Mouse (Mus musculus): Measurements from ENCODE around the gene Unk.

Gene Unk

GRCm38 (mm10) chr11:116063562-116063961, 33.4 kb downstream of the Unk start:
- no peak for DNase-seq (ENCODE audit: low read depth)

- DNase-seq (ENCODE audit: low read depth), result no peak
These were observed 34.2 kb downstream of the Unk start for GRCm38 (mm10) chr11:116064187-116064867.

GRCm38 (mm10) chr11:116065345-116065744, 35.2 kb downstream of the Unk start:
- DNase-seq (ENCODE audit: low read depth), result no peak

GRCm38 (mm10) chr11:116071510-116071909, 41.4 kb downstream of the Unk start:
- DNase-seq (ENCODE audit: low read depth), result no peak

- DNase-seq (ENCODE audit: low read depth), result no peak
These were observed 42.5 kb downstream of the Unk start for GRCm38 (mm10) chr11:116072608-116073007.

- DNase-seq (ENCODE audit: low read depth), result no peak
These were observed 44.4 kb downstream of the Unk start for GRCm38 (mm10) chr11:116074436-116074991.

GRCm38 (mm10) chr11:116075539-116076265, 45.6 kb downstream of the Unk start:
- DNase-seq (ENCODE audit: low read depth), result no peak

- no peak for DNase-seq (ENCODE audit: low read depth)
These were observed 46.1 kb downstream of the Unk start for GRCm38 (mm10) chr11:116076266-116076540.

- DNase-seq (ENCODE audit: low read depth), result no peak
These were observed 46.7 kb downstream of the Unk start for GRCm38 (mm10) chr11:116076836-116077235.

GRCm38 (mm10) chr11:116077446-116078204, 47.5 kb downstream of the Unk start, which contains the start of gene Unc13d:
Gene Unc13d (minus strand): TSS chr11:116077961.
- peak; percentile 78 for DNase-seq (ENCODE audit: low read depth)

- DNase-seq (ENCODE audit: low read depth), result no peak
These were observed 48.1 kb downstream of the Unk start for GRCm38 (mm10) chr11:116078221-116078620.

GRCm38 (mm10) chr11:116078676-116079320, 48.7 kb downstream of the Unk start:
- DNase-seq (ENCODE audit: low read depth), result no peak

- no peak for DNase-seq (ENCODE audit: low read depth)
These were observed 49.4 kb downstream of the Unk start for GRCm38 (mm10) chr11:116079511-116079910.

- peak; percentile 66 for DNase-seq (ENCODE audit: low read depth)
These were observed 51.0 kb downstream of the Unk start for GRCm38 (mm10) chr11:116081081-116081480.

- no peak for DNase-seq (ENCODE audit: low read depth)
These were observed 53.1 kb downstream of the Unk start for GRCm38 (mm10) chr11:116083096-116083672.

- DNase-seq (ENCODE audit: low read depth), result peak; percentile 56
These were observed 54.0 kb downstream of the Unk start for GRCm38 (mm10) chr11:116084166-116084565.

- peak; percentile 97 for DNase-seq (ENCODE audit: low read depth)
These were observed 56.4 kb downstream of the Unk start, which contains the start of gene Wbp2 for GRCm38 (mm10) chr11:116086258-116087193. Gene Wbp2 (minus strand): TSS chr11:116086995.

- DNase-seq (ENCODE audit: low read depth), result peak; percentile 80
These were observed 57.3 kb downstream of the Unk start for GRCm38 (mm10) chr11:116087194-116088130.

GRCm38 (mm10) chr11:116088188-116088587, 58.1 kb downstream of the Unk start:
- no peak for DNase-seq (ENCODE audit: low read depth)

Data from c-Kit-positive CD71-positive TER-119-negative erythroid progenitor cells, embryonic 14.5 days (primary cell).